Mouse (Mus musculus): ENCODE measurements around the gene Ccdc28b. TPM values are rescaled to one million over a fixed set of nuclear protein-coding genes. Genes with fewer than 3 reads are reported as not detected.

Ccdc28b gene
- polyA plus RNA-seq (2016; fragmentation: Nextera tagmentation; extraction: Ambion mirVana) = 103 and 107 TPM in 2 replicates

GRCm38 (mm10) chr4:129623681-129624091 is at the start of gene Ccdc28b:
Gene Ccdc28b (minus strand): TSS chr4:129623947.
- Histone ChIP-seq H3K36me3 (peaks cover 30% of the 10 kb centered on the region), H3K4me2 (replicated peaks) (peak within 1 kb of the TSS; percentile 83), H3K9ac (peak within 1 kb of the TSS; percentile 76), H3K4me3 (peak within 1 kb of the TSS; percentile 63), H3K4me1 (peaks cover 27% of the 10 kb centered on the region), H3K27me3 (replicated peaks) (no peaks in the 10 kb centered on the region), H3K9me3 (no peaks in the 10 kb centered on the region), H3K27ac (peak within 1 kb of the TSS; percentile 74)
- ATAC-seq (ENCODE audit: low FRiP score, low read depth) = 0 out of 2 replicates have a peak, but pooled peaks have one; percentile 15
- WGBS = under 1% methylated on average over 10 of the region's 10 CpGs

GRCm38 (mm10) chr4:129672878-129673449 is 49.2 kb upstream of the Ccdc28b start:
- H3K4me1 ChIP-seq = peaks cover 8% of the 10 kb centered on the region
- peak overlapping the region; percentile 88 for H3K4me2 ChIP-seq (replicated peaks)
- peak overlapping the region; percentile 93 for H3K9ac ChIP-seq
- no peak; the same call in 1 of the 2 replicates for ATAC-seq (ENCODE audit: low FRiP score, low read depth)
- peak overlapping the region; percentile 99 for H3K4me3 ChIP-seq
- H3K27me3 ChIP-seq (replicated peaks) = no peaks in the 10 kb centered on the region
- no peak overlapping the region for H3K27ac ChIP-seq
- no peaks in the 10 kb centered on the region for H3K9me3 ChIP-seq
- peaks cover 25% of the 10 kb centered on the region for H3K36me3 ChIP-seq
- WGBS = 14% methylated on average over 10 of the region's 10 CpGs

GRCm38 (mm10) chr4:129672083-129672877 is 48.5 kb upstream of the Ccdc28b start, which contains the start of gene Kpna6:
Gene Kpna6 (minus strand): TSS chr4:129672767.
- ATAC-seq (ENCODE audit: low FRiP score, low read depth) = peak; percentile 92
- H3K4me3 ChIP-seq = peak within 1 kb of the TSS; percentile 99
- H3K9ac ChIP-seq = peak within 1 kb of the TSS; percentile 93
- peak within 1 kb of the TSS; percentile 86 for H3K27ac ChIP-seq
- peak within 1 kb of the TSS; percentile 88 for H3K4me2 ChIP-seq (replicated peaks)
- H3K27me3 ChIP-seq (replicated peaks) = no peaks in the 10 kb centered on the region
- WGBS = under 1% methylated on average over 65 of the region's 65 CpGs
- H3K36me3 ChIP-seq = peaks cover 20% of the 10 kb centered on the region
- H3K9me3 ChIP-seq = no peaks in the 10 kb centered on the region
- peaks cover 8% of the 10 kb centered on the region for H3K4me1 ChIP-seq

GRCm38 (mm10) chr4:129671491-129672082 is 47.8 kb upstream of the Ccdc28b start:
- H3K4me2 ChIP-seq (replicated peaks) = peak overlapping the region; percentile 88
- no peak overlapping the region for H3K27ac ChIP-seq
- no peak; the same call in 1 of the 2 replicates for ATAC-seq (ENCODE audit: low FRiP score, low read depth)
- peaks cover 8% of the 10 kb centered on the region for H3K4me1 ChIP-seq
- H3K9me3 ChIP-seq = no peaks in the 10 kb centered on the region
- 9% methylated on average over 12 of the region's 12 CpGs for WGBS
- H3K36me3 ChIP-seq = peaks cover 13% of the 10 kb centered on the region
- no peaks in the 10 kb centered on the region for H3K27me3 ChIP-seq (replicated peaks)
- H3K4me3 ChIP-seq = peak overlapping the region; percentile 99
- peak overlapping the region; percentile 93 for H3K9ac ChIP-seq

DNA sequence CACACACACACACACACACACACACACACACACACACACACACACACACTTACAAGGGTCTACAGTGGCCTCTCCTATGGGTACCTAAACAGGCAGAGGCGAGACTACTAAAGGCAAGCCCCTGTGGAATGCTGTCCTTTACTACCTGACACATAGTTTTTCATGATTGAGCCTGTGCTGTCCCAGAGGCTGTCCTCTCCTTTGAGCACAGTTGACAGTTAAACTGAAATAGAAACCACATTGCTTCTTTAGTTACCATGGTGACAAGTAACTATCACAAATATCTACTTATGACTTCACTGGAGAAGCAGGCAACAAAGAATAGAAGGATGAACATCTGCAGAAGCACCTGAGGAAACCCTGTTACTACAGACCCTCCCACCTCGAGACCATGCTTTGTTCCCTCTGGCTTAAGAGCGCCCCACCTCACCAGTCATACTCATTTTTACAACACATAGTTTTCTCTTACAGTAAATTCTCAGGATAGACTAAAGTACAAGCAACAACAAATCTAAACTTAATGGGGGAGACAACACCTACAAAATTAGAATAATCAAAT is 38.6 kb upstream of the Ccdc28b start:
- Histone ChIP-seq H3K4me1 (no peaks in the 10 kb centered on the region), H3K27ac (no peak overlapping the region), H3K27me3 (replicated peaks) (no peaks in the 10 kb centered on the region), H3K4me2 (replicated peaks) (no peak overlapping the region), H3K36me3 (peaks cover 34% of the 10 kb centered on the region), H3K9me3 (no peaks in the 10 kb centered on the region), H3K9ac (no peak overlapping the region), H3K4me3 (no peak overlapping the region)
- no peak for ATAC-seq (ENCODE audit: low FRiP score, low read depth)
- 88% methylated on average over 3 of the region's 3 CpGs for WGBS

- Histone ChIP-seq H3K36me3 (peaks cover 40% of the 10 kb centered on the region), H3K27ac (no peak overlapping the region), H3K4me2 (replicated peaks) (no peak overlapping the region), H3K27me3 (replicated peaks) (no peaks in the 10 kb centered on the region), H3K9me3 (no peaks in the 10 kb centered on the region), H3K4me1 (no peaks in the 10 kb centered on the region), H3K9ac (no peak overlapping the region), H3K4me3 (no peak overlapping the region)
- ATAC-seq (ENCODE audit: low FRiP score, low read depth) = no peak
- 94% methylated on average over 3 of the region's 3 CpGs for WGBS
These were observed 37.8 kb upstream of the Ccdc28b start for GRCm38 (mm10) chr4:129661584-129661983.

- H3K36me3 ChIP-seq = peaks cover 86% of the 10 kb centered on the region
These were observed 31.0 kb upstream of the Ccdc28b start for GRCm38 (mm10) chr4:129654770-129655169.

GRCm38 (mm10) chr4:129650359-129650758 is 26.6 kb upstream of the Ccdc28b start:
- Histone ChIP-seq H3K9ac (no peak overlapping the region), H3K27me3 (replicated peaks) (no peaks in the 10 kb centered on the region), H3K36me3 (peaks cover 92% of the 10 kb centered on the region), H3K27ac (no peak overlapping the region), H3K4me2 (replicated peaks) (no peak overlapping the region), H3K4me3 (no peak overlapping the region), H3K4me1 (no peaks in the 10 kb centered on the region), H3K9me3 (no peaks in the 10 kb centered on the region)
- 96% methylated on average over 8 of the region's 8 CpGs for WGBS
- no peak for ATAC-seq (ENCODE audit: low FRiP score, low read depth)

More at GRCm38 (mm10) chr4:129654770-129655169, 31.0 kb upstream of the Ccdc28b start:
- Histone ChIP-seq H3K9me3 (no peaks in the 10 kb centered on the region), H3K27ac (no peak overlapping the region), H3K4me3 (no peak overlapping the region), H3K4me2 (replicated peaks) (no peak overlapping the region), H3K4me1 (no peaks in the 10 kb centered on the region), H3K9ac (no peak overlapping the region), H3K27me3 (replicated peaks) (no peaks in the 10 kb centered on the region)
- WGBS = 95% methylated on average over 14 of the region's 14 CpGs
- ATAC-seq (ENCODE audit: low FRiP score, low read depth) = no peak

GRCm38 (mm10) chr4:129648656-129649055 is 24.9 kb upstream of the Ccdc28b start:
- no peaks in the 10 kb centered on the region for H3K27me3 ChIP-seq (replicated peaks)
- H3K36me3 ChIP-seq = peaks cover 81% of the 10 kb centered on the region

GRCm38 (mm10) chr4:129645204-129645603 is 21.5 kb upstream of the Ccdc28b start:
- Histone ChIP-seq H3K4me3 (no peak overlapping the region), H3K36me3 (peaks cover 53% of the 10 kb centered on the region), H3K27ac (no peak overlapping the region), H3K4me1 (peaks cover 6% of the 10 kb centered on the region; the same call in 1 of the 2 replicates), H3K4me2 (replicated peaks) (no peak overlapping the region), H3K9me3 (no peaks in the 10 kb centered on the region), H3K9ac (no peak overlapping the region), H3K27me3 (replicated peaks) (no peaks in the 10 kb centered on the region)
- ATAC-seq (ENCODE audit: low FRiP score, low read depth) = no peak
- 91% methylated on average over 6 of the region's 6 CpGs for WGBS

More at GRCm38 (mm10) chr4:129648656-129649055, 24.9 kb upstream of the Ccdc28b start:
- H3K9ac ChIP-seq = no peak overlapping the region
- 92% methylated on average over 1 of the region's 1 CpGs for WGBS
- H3K4me1 ChIP-seq = no peaks in the 10 kb centered on the region
- H3K9me3 ChIP-seq = no peaks in the 10 kb centered on the region
- no peak overlapping the region for H3K4me2 ChIP-seq (replicated peaks)
- no peak for ATAC-seq (ENCODE audit: low FRiP score, low read depth)
- no peak overlapping the region for H3K27ac ChIP-seq
- H3K4me3 ChIP-seq = no peak overlapping the region

DNA sequence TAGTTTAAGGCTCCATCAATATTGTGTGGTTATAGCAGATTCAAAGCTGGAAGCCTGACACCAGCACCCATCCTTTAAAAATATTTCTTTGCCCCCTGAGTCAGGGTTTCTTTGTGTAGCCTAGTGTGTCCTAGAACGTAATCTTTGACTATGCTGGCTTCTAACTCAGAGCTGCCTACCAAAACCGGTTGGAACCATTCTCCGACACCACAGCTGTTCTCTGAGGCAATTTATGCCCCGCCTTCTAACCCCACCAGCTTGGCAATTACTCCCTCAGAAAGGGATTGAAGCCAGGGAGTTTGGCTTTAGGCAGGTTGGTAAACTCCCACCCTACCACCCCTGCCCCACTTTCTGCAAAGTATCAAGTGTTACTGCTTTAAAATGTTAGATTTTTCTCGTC is 18.0 kb upstream of the Ccdc28b start:
- peaks cover 43% of the 10 kb centered on the region for H3K36me3 ChIP-seq
- no peaks in the 10 kb centered on the region for H3K27me3 ChIP-seq (replicated peaks)
- peaks cover 23% of the 10 kb centered on the region for H3K4me1 ChIP-seq
- ATAC-seq (ENCODE audit: low FRiP score, low read depth) = no peak
- WGBS = 52% methylated on average over 5 of the region's 5 CpGs
- H3K27ac ChIP-seq = no peak overlapping the region
- H3K4me2 ChIP-seq (replicated peaks) = peak overlapping the region; percentile 95; the same call in 1 of the 2 replicates
- H3K9ac ChIP-seq = no peak overlapping the region
- H3K9me3 ChIP-seq = no peaks in the 10 kb centered on the region
- no peak overlapping the region for H3K4me3 ChIP-seq
